Mouse (Mus musculus) Patski (cell line): ENCODE results near the gene Tchhl1. TPM values are rescaled to one million over a fixed set of nuclear protein-coding genes. Genes with fewer than 3 reads are reported as not detected.

Experiments
- ATAC-seq: fragments of 100-300 bp; one replicate; pipeline ENCODE4 v1.8.0; 2021
- CTCF ChIA-PET: fragments of 350-600 bp; sonication (Branson Sonifier 250); formaldehyde crosslinking; loops from one replicate; lab custom pipeline; 2022; ENCODE audit warnings: inconsistent platforms; lab: Charles Lee
- POLR2A ChIA-PET: fragments of 350-600 bp; sonication (Branson Sonifier 250); formaldehyde crosslinking; loops from one replicate; lab custom pipeline; 2022; ENCODE audit warnings: antibody characterized with exemption, inconsistent platforms; lab: Charles Lee
- DNase-seq: peaks from one replicate; pipeline ENCODE4 v3.0.0-alpha.2; 2011; ENCODE audit warnings: low read depth, low spot score
- H3K27me3 ChIP-seq: fragments of 371-371 bp; one replicate; pipeline ENCODE4 v1.5.1; 2021
- CTCF ChIP-seq: fragments of 100-300 bp; IDR thresholded peaks from one replicate; pipeline ENCODE4 v1.5.1; 2021
- in situ Hi-C: fragments of 300-500 bp; cut with MboI; formaldehyde crosslinking; loops from 3 replicates; pipeline ENCODE4 v1.11.1; 2018; ENCODE audit warnings: low pct_unique_long_range_greater_than_20kb, mixed read lengths
- polyA plus RNA-seq: library from polyadenylated mRNA; unstranded; gene quantifications from one replicate; pipeline ENCODE4 v1.2.3, GENCODE M21; 2021

Tchhl1 gene
- polyA plus RNA-seq, 1 experiment from 2014 or later, result 0.03 TPM

GRCm38 (mm10) chr3:93514628-93515027, 46.1 kb downstream of the Tchhl1 start:
- DNase-seq (no peak), ATAC-seq (no peak)
- in situ Hi-C loops, result no loop called here
- ChIA-PET CTCF (interaction anchor here (0.6 to 22.8 kb wide), 4 partner anchors 8 to 92 kb away, joined by 3 to 225 read pairs (median 4); no protein-coding TSS in a partner anchor), POLR2A (no interaction called here)
- no peak for TF ChIP-seq CTCF
- H3K27me3 ChIP-seq, result no peaks in the 10 kb centered on the region

- H3K27me3 ChIP-seq, result no peaks in the 10 kb centered on the region
- DNase-seq (no peak), ATAC-seq (no peak)
- ChIA-PET CTCF (interaction anchor here (0.8 to 22.8 kb wide), 5 partner anchors 10 to 90 kb away, joined by 3 to 225 read pairs (median 4); no protein-coding TSS in a partner anchor), POLR2A (interaction anchor here (0.6 kb wide), 1 partner anchor 622 kb away, joined by 3 read pairs; no protein-coding TSS in a partner anchor)
- TF ChIP-seq CTCF, result no peak
- in situ Hi-C loops, result no loop called here
Observed at GRCm38 (mm10) chr3:93517343-93517742, 48.8 kb downstream of the Tchhl1 start.

GRCm38 (mm10) chr3:93519856-93520329, 51.3 kb downstream of the Tchhl1 start:
- CTCF ChIA-PET, result interaction anchor here (1.0 to 22.8 kb wide), 11 partner anchors 9 to 159 kb away, joined by 3 to 225 read pairs (median 9); no protein-coding TSS in a partner anchor
- no peaks in the 10 kb centered on the region for H3K27me3 ChIP-seq
- POLR2A ChIA-PET, result interaction anchor here (0.6 to 1.3 kb wide), 4 partner anchors 9 to 80 kb away, joined by 3 to 4 read pairs (median 3); no protein-coding TSS in a partner anchor
- DNase-seq (no peak), ATAC-seq (no peak)
- in situ Hi-C loops, result no loop called here
- TF ChIP-seq CTCF, result no peak

- ATAC-seq, result peak; percentile 92
- CTCF ChIA-PET, result interaction anchor here (1.0 to 22.8 kb wide), 13 partner anchors 10 to 159 kb away, joined by 3 to 225 read pairs (median 9); no protein-coding TSS in a partner anchor
- DNase-seq, result peak; percentile 82
- POLR2A ChIA-PET, result interaction anchor here (0.5 to 1.5 kb wide), 12 partner anchors 8 to 110 kb away, joined by 3 to 7 read pairs (median 3); no protein-coding TSS in a partner anchor
- in situ Hi-C loops, result no loop called here
- no peaks in the 10 kb centered on the region for H3K27me3 ChIP-seq
- TF ChIP-seq CTCF, result no peak
Observed at GRCm38 (mm10) chr3:93520330-93521193, 52.0 kb downstream of the Tchhl1 start, which contains the start of gene S100a11. Gene S100a11, plus strand, starts transcription at chr3:93520488.

Other genes with a start within 250 kb of the Tchhl1 start
- gene Flg, start 195.2 kb upstream of the Tchhl1 start, polyA plus RNA-seq, result not detected
- not detected for gene Hrnr, start 149.0 kb upstream of the Tchhl1 start, polyA plus RNA-seq
- not detected for gene Rptn, start 75.1 kb upstream of the Tchhl1 start, polyA plus RNA-seq
- 3.6 TPM for gene Tchh, start 26.4 kb upstream of the Tchhl1 start, polyA plus RNA-seq
- gene S100a11, start 51.7 kb downstream of the Tchhl1 start, polyA plus RNA-seq, result 3,178 TPM
- 981 TPM for gene S100a10, start 86.3 kb downstream of the Tchhl1 start, polyA plus RNA-seq
- gene Tdpoz2, start 183.9 kb downstream of the Tchhl1 start, polyA plus RNA-seq, result not detected
- gene Tdpoz1, start 207.6 kb downstream of the Tchhl1 start, polyA plus RNA-seq, result not detected
- gene Gm37596, start 224.3 kb downstream of the Tchhl1 start, polyA plus RNA-seq, result 0.08 TPM